Mouse (Mus musculus): ENCODE results near the gene Wdr63.
A peak's percentile ranks its signal among the peaks of the same experiment; 100 is the strongest.
"Not testable (repeated sequence)": the region's sequence is repeated elsewhere in the genome, so short reads cannot be mapped to it uniquely, and the experiment has no call there.

The Wdr63 gene

GRCm38 (mm10) chr3:146011544-146012218 lies 96.2 kb downstream of the Wdr63 start:
- DNase-seq (ENCODE audit: low read depth) = no peak

- no peak for DNase-seq (ENCODE audit: low read depth)
Measured at GRCm38 (mm10) chr3:146010751-146011150, 97.2 kb downstream of the Wdr63 start.

- DNase-seq (ENCODE audit: low read depth) = peak; percentile 73
Measured at GRCm38 (mm10) chr3:146009859-146010645, 97.9 kb downstream of the Wdr63 start.

- DNase-seq (ENCODE audit: low read depth) = no peak
Measured at GRCm38 (mm10) chr3:146007872-146008271, 100.1 kb downstream of the Wdr63 start.

GRCm38 (mm10) chr3:146004347-146005051 lies 103.4 kb downstream of the Wdr63 start:
- DNase-seq (ENCODE audit: low read depth) = no peak

GRCm38 (mm10) chr3:145996539-145996938 lies 111.4 kb downstream of the Wdr63 start:
- DNase-seq (ENCODE audit: low read depth) = not testable (repeated sequence)

GRCm38 (mm10) chr3:145995489-145995888 lies 112.4 kb downstream of the Wdr63 start:
- no peak for DNase-seq (ENCODE audit: low read depth)

- DNase-seq (ENCODE audit: low read depth) = no peak
Measured at GRCm38 (mm10) chr3:145993481-145994201, 114.3 kb downstream of the Wdr63 start.

GRCm38 (mm10) chr3:145992796-145993195 lies 115.1 kb downstream of the Wdr63 start:
- peak; percentile 67 for DNase-seq (ENCODE audit: low read depth)

- DNase-seq (ENCODE audit: low read depth) = no peak
Measured at GRCm38 (mm10) chr3:145991976-145992730, 115.8 kb downstream of the Wdr63 start.

- DNase-seq (ENCODE audit: low read depth) = no peak
Measured at GRCm38 (mm10) chr3:145991130-145991529, 116.8 kb downstream of the Wdr63 start.

Measured in NIH3T3 (cell line).